Mouse (Mus musculus) hindbrain, embryonic 11.5 days (tissue): ENCODE measurements around the gene Tm4sf5. TPM values are rescaled to one million over a fixed set of nuclear protein-coding genes. Genes with fewer than 3 reads are reported as not detected.

Experiments
- ATAC-seq: fragments of 200-750 bp; cut with Nextera tagmentation; 2 replicates; pipeline ENCODE4 v1.8.0; 2017; ENCODE audit warnings: mild to moderate bottlenecking, moderate TSS enrichment, moderate library complexity; ENCODE audit not compliant: low FRiP score
- DNase-seq: peaks from one replicate; pipeline ENCODE4 v3.0.0-alpha.2; 2015; ENCODE audit warnings: low spot score
- H3K27ac ChIP-seq: fragments of 300-500 bp; sonication (generic); 2 replicates; pipeline ENCODE4 v1.5.1; 2014; ENCODE audit warnings: mild to moderate bottlenecking, low read depth, low read length
- H3K27me3 ChIP-seq: fragments of 300-500 bp; sonication (generic); 2 replicates; pipeline ENCODE4 v1.6.1; 2014; ENCODE audit warnings: mild to moderate bottlenecking, low read length, moderate library complexity, mixed read lengths; ENCODE audit not compliant: control insufficient read depth, insufficient read depth
- H3K36me3 ChIP-seq: fragments of 300-500 bp; sonication (generic); 2 replicates; pipeline ENCODE4 v1.6.1; 2014; ENCODE audit warnings: mild to moderate bottlenecking, low read length, moderate library complexity, mixed read lengths; ENCODE audit not compliant: control insufficient read depth, insufficient read depth
- H3K4me1 ChIP-seq: fragments of 300-500 bp; sonication (generic); replicated peaks from 2 replicates; pipeline ENCODE4 v1.6.1; 2014; ENCODE audit warnings: low read length, mixed read lengths; ENCODE audit not compliant: control insufficient read depth, insufficient read depth
- H3K4me2 ChIP-seq: fragments of 300-500 bp; sonication (generic); replicated peaks from 2 replicates; pipeline ENCODE4 v1.6.1; 2014; ENCODE audit warnings: mild to moderate bottlenecking, low read depth, low read length
- H3K4me3 ChIP-seq: fragments of 300-500 bp; sonication (generic); 2 replicates; pipeline ENCODE4 v1.5.1; 2014; ENCODE audit warnings: low read depth, low read length
- H3K9ac ChIP-seq: fragments of 300-500 bp; sonication (generic); 2 replicates; pipeline ENCODE4 v1.6.1; 2014; ENCODE audit warnings: low read depth, low read length
- H3K9me3 ChIP-seq: fragments of 300-500 bp; sonication (generic); 2 replicates; pipeline ENCODE4 v1.6.1; 2016; ENCODE audit warnings: low read length; ENCODE audit not compliant: control insufficient read depth
- WGBS: fragments of 180-500 bp; shearing (Covaris S2); extraction: QIAGEN DNeasy Blood & Tissue Kit; methylation state at CpG from one replicate; pipeline ENCODE4 v1.1.7; 2014; 5-methylcytosine and 5-hydroxymethylcytosine counted together
- polyA plus RNA-seq: library from polyadenylated mRNA; unstranded; fragments of >200 nt; fragmentation: Nextera tagmentation; extraction: Ambion mirVana; gene quantifications from 2 replicates; pipeline ENCODE4 v1.2.1, GENCODE M21; 2014

The Tm4sf5 gene
- polyA plus RNA-seq, 1 experiment from 2014 or later = not detected

DNA sequence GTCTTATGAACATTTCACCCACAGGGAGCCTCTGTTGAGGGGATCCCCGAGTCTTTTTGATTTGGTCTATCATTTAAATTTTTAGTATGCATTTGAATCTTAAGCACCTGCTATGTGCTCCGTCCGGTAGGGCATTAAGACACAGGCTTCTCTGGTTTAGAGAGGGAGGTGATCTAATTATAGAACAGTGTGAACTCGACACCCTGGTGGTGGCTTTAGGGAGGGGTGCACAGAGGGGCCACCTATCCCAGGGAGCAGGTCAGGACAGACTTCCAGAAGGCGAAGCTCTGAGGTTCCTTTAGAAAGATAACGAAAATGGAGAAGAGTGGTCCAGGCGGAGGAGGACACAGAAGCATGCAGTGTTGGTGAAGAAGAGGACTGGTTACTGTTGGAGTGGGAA, 39.5 kb downstream of the Tm4sf5 start:
- Histone ChIP-seq H3K4me2 (no peak overlapping the region), H3K27me3 (peaks cover 7% of the 10 kb centered on the region), H3K9me3 (no peaks in the 10 kb centered on the region), H3K27ac (no peak overlapping the region), H3K4me3 (no peak overlapping the region), H3K36me3 (no peaks in the 10 kb centered on the region), H3K4me1 (no peaks in the 10 kb centered on the region), H3K9ac (no peak overlapping the region)
- DNase-seq = no peak
- ATAC-seq = no peak
- WGBS = 72% methylated on average over 7 of the region's 7 CpGs

DNA sequence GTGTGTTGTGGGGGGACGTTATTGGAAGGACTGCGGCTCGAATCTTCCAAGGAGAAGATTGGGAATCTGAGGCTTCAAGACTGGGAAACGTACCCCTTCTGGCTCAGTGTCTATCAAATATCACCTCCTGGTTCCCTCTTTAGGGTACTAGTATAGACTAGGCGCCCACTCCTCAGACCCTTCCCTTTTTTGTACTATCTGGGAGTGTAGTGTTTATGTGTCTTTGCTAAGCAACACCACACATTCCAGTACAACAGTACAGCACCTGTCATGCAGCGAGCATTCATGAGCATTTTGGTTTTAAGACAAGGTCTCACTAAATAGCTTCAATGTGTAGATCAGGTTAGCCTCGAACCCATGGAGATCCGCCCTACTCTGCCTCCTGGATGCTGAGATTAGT, 46.5 kb downstream of the Tm4sf5 start:
- ATAC-seq = no peak
- H3K9me3 ChIP-seq = no peaks in the 10 kb centered on the region
- WGBS = 93% methylated on average over 8 of the region's 8 CpGs

DNA sequence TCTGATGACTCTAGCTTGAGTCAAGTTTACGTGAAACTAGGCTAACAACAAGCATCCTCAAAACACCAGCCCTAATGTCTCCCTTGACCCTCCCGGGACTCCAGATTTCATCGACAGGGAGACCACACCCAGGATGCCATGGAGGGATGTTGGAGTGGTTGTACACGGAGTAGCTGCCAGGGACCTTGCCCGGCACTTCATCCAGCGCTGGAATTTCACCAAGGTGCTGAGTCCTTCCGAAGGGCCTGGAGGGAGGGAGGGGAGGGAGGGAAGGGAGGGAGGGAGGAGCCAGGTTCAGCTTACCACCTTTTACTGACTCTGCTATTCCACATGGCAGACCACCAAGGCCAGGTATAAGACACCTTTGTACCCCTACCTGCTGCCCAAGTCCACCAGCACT, 48.9 kb downstream of the Tm4sf5 start:
- H3K4me2 ChIP-seq = no peak overlapping the region
- no peaks in the 10 kb centered on the region for H3K27me3 ChIP-seq
- H3K4me3 ChIP-seq = no peak overlapping the region
- no peaks in the 10 kb centered on the region for H3K36me3 ChIP-seq
- H3K4me1 ChIP-seq = no peaks in the 10 kb centered on the region
- 28% methylated on average over 6 of the region's 7 CpGs for WGBS
- no peaks in the 10 kb centered on the region for H3K9me3 ChIP-seq
- ATAC-seq = no peak
- H3K9ac ChIP-seq = no peak overlapping the region
- H3K27ac ChIP-seq = no peak overlapping the region
- no peak for DNase-seq

More for the DNA sequence above, 46.5 kb downstream of the Tm4sf5 start:
- Histone ChIP-seq H3K4me3 (no peak overlapping the region), H3K4me2 (no peak overlapping the region), H3K27ac (no peak overlapping the region), H3K27me3 (no peaks in the 10 kb centered on the region), H3K4me1 (no peaks in the 10 kb centered on the region), H3K9ac (no peak overlapping the region), H3K36me3 (no peaks in the 10 kb centered on the region)
- DNase-seq = no peak

DNA sequence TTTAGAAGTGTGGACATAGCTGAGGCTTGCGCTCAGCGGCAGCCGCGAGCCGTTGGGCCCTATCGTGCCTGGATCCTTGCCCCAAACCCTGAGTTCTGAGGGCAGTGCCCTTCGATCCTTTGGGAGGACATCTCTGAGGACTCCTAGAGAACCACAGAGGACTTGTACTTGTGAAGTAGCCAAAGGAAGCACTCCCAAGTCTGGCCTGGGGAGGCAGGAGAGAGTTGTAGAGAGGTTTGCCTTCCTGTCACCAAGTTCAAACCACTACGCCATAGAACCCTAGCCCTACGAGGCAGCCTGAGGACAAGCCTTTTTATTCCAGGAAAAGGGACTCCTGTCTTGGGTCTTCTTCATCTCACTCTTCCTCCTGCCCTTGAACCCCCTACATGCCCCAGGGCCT, 52.5 kb downstream of the Tm4sf5 start:
- DNase-seq = no peak
- Histone ChIP-seq H3K9me3 (no peaks in the 10 kb centered on the region), H3K27ac (no peak overlapping the region), H3K27me3 (no peaks in the 10 kb centered on the region), H3K36me3 (no peaks in the 10 kb centered on the region), H3K4me1 (no peaks in the 10 kb centered on the region), H3K4me3 (no peak overlapping the region), H3K9ac (no peak overlapping the region), H3K4me2 (no peak overlapping the region)
- WGBS = 87% methylated on average over 9 of the region's 9 CpGs
- ATAC-seq = no peak

Other genes with a start within 250 kb of the Tm4sf5 start
- gene Alox12, start 249.9 kb upstream of the Tm4sf5 start, polyA plus RNA-seq = 3.5 and 3.7 TPM in 2 replicates
- not detected in 2 replicates for gene Alox12e, start 182.6 kb upstream of the Tm4sf5 start, polyA plus RNA-seq
- gene Alox15, start 153.2 kb upstream of the Tm4sf5 start, polyA plus RNA-seq = 0.18 TPM in 1 of 2 replicates, not detected in the other
- 31.0 and 32.0 TPM in 2 replicates for gene Pelp1, start 95.2 kb upstream of the Tm4sf5 start, polyA plus RNA-seq
- gene Arrb2, start 72.6 kb upstream of the Tm4sf5 start, polyA plus RNA-seq = 27.8 and 38.1 TPM in 2 replicates
- gene Med11, start 53.3 kb upstream of the Tm4sf5 start, polyA plus RNA-seq = 40.2 and 42.0 TPM in 2 replicates
- 0.22 and 0.43 TPM in 2 replicates for gene Zmynd15, start 45.8 kb upstream of the Tm4sf5 start, polyA plus RNA-seq
- gene Cxcl16, start 45.3 kb upstream of the Tm4sf5 start, polyA plus RNA-seq = 0.42 and 1.2 TPM in 2 replicates
- gene Vmo1, start 9.4 kb downstream of the Tm4sf5 start, polyA plus RNA-seq = 0.36 TPM in 1 of 2 replicates, not detected in the other
- gene Gltpd2, start 14.0 kb downstream of the Tm4sf5 start, polyA plus RNA-seq = 0.14 and 0.45 TPM in 2 replicates
- 895 and 918 TPM in 2 replicates for gene Psmb6, start 20.1 kb downstream of the Tm4sf5 start, polyA plus RNA-seq
- gene Gm40193, start 27.7 kb downstream of the Tm4sf5 start, polyA plus RNA-seq = not detected in 2 replicates
- gene Pld2, start 34.8 kb downstream of the Tm4sf5 start, polyA plus RNA-seq = 2.5 and 2.9 TPM in 2 replicates
- 11.9 and 17.6 TPM in 2 replicates for gene Mink1, start 57.6 kb downstream of the Tm4sf5 start, polyA plus RNA-seq
- not detected in 2 replicates for gene 4930544D05Rik, start 110.6 kb downstream of the Tm4sf5 start, polyA plus RNA-seq
- not detected in 2 replicates for gene Chrne, start 114.0 kb downstream of the Tm4sf5 start, polyA plus RNA-seq
- gene Gp1ba, start 133.9 kb downstream of the Tm4sf5 start, polyA plus RNA-seq = 0.64 and 1.2 TPM in 2 replicates
- gene Rnf167, start 142.0 kb downstream of the Tm4sf5 start, polyA plus RNA-seq = 86.6 and 94.3 TPM in 2 replicates
- 138 and 145 TPM in 2 replicates for gene Slc25a11, start 142.2 kb downstream of the Tm4sf5 start, polyA plus RNA-seq
- gene Pfn1, start 149.4 kb downstream of the Tm4sf5 start, polyA plus RNA-seq = 1,409 and 1,523 TPM in 2 replicates
- 23.2 and 26.2 TPM in 2 replicates for gene Eno3, start 152.0 kb downstream of the Tm4sf5 start, polyA plus RNA-seq
- 151 and 176 TPM in 2 replicates for gene Spag7, start 164.2 kb downstream of the Tm4sf5 start, polyA plus RNA-seq
- gene Camta2, start 182.9 kb downstream of the Tm4sf5 start, polyA plus RNA-seq = 8.2 and 9.2 TPM in 2 replicates
- gene Inca1, start 194.9 kb downstream of the Tm4sf5 start, polyA plus RNA-seq = 0.63 and 1.9 TPM in 2 replicates
- 5.9 and 6.0 TPM in 2 replicates for gene Kif1c, start 195.3 kb downstream of the Tm4sf5 start, polyA plus RNA-seq